Mouse (Mus musculus): ENCODE measurements at regions not wholly inside any gene's neighbourhood (a gene's known extent, or its start where the extent isn't known, plus 50 kb on each side); places are given as distances from the start of the nearest gene placed in this dataset.

DNA sequence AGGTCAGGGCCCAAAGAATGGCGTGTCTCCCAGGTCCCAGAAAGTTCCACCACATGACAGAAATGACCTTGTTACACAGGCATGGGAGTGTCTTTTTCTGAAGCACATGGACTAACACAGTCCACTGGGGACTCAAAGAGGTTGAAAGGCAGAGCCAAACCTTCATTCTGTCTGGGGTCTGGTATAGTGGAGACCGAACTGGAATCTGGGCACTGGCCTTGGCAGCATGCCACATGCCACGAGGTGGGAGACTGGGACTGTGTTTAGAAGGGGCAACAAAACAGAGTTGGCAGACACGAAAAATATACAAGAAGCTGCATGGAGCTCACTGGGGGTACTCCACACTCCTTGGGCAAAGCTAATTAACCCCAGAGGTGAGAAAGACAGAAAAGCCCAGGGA is 293.6 kb upstream of the Cdh4 start:
- TF ChIP-seq CTCF (IDR thresholded peaks at IDR 0.05; ENCODE audit: low read depth, low read length): no peak
- TF ChIP-seq GATA1 (IDR thresholded peaks at IDR 0.05; ENCODE audit: borderline replicate concordance, low read length): no peak
- TF ChIP-seq TAL1 (conservative IDR thresholded peaks at IDR 0.05; ENCODE audit: low read depth, low read length): no peak
- TF ChIP-seq POLR2AphosphoS5 (IDR thresholded peaks at IDR 0.05; ENCODE audit: insufficient replicate concordance, low read depth, low read length): no peak
- TF ChIP-seq GATA2 (IDR thresholded peaks at IDR 0.05; ENCODE audit: borderline replicate concordance, low read depth, low read length): no peak
